Mouse (Mus musculus) WW6 (cell line): ENCODE measurements at regions not wholly inside any gene's neighbourhood (a gene's known extent, or its start where the extent isn't known, plus 50 kb on each side); places are given as distances from the start of the nearest gene placed in this dataset.

ENCODE experiments used
- DNase-seq: peaks from one replicate; pipeline ENCODE4 v3.0.0-alpha.2; 2013; ENCODE audit warnings: low read depth, low spot score

- DNase-seq, result no peak
Measured at GRCm38 (mm10) chr16:93018766-93019165, 192.8 kb upstream of the Runx1 start.

GRCm38 (mm10) chr16:93017025-93017424 lies 191.1 kb upstream of the Runx1 start:
- DNase-seq, result no peak

DNA sequence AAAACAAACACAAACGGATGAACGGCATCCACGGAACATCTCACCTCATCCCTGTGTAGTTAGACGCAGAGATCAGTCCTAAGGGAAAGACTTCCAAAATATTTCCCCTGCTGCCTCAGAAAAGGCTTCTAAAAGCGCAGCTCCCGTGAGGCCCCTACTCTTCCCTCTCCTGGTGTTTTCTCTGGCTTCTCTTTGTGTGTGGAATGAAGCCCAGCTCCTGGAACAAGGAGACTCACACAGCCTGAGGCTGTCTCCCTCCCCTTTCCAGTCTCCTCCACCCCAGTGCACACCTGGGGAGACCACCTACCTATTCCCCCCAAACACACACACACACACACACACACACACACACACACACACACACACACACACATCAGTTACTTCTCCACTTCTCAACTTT lies 189.7 kb upstream of the Runx1 start:
- no peak for DNase-seq

GRCm38 (mm10) chr16:93014991-93015390 lies 189.0 kb upstream of the Runx1 start:
- no peak for DNase-seq

- DNase-seq, result no peak
Measured at GRCm38 (mm10) chr16:93013881-93014280, 187.9 kb upstream of the Runx1 start.

- DNase-seq, result no peak
Measured at GRCm38 (mm10) chr16:93013256-93013655, 187.3 kb upstream of the Runx1 start.

DNA sequence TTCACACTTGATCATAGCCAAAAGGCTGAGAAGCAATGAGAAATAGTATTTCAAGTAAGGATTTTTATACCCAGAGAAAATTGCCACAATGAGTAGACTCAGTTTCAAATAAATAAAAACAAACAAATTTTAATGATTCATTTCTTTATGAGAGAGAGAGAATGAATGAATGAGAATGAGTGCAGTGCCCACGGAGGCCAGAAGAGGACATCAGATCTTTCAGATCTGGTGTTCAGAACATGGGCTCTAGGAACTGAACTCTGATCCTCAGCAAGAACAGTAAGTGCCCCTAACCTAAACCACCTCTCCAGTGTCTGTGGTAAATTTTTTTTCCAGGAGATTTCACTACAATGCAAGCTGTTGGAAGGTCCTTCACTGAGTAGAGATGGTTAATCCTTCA lies 185.5 kb upstream of the Runx1 start:
- DNase-seq, result no peak

DNA sequence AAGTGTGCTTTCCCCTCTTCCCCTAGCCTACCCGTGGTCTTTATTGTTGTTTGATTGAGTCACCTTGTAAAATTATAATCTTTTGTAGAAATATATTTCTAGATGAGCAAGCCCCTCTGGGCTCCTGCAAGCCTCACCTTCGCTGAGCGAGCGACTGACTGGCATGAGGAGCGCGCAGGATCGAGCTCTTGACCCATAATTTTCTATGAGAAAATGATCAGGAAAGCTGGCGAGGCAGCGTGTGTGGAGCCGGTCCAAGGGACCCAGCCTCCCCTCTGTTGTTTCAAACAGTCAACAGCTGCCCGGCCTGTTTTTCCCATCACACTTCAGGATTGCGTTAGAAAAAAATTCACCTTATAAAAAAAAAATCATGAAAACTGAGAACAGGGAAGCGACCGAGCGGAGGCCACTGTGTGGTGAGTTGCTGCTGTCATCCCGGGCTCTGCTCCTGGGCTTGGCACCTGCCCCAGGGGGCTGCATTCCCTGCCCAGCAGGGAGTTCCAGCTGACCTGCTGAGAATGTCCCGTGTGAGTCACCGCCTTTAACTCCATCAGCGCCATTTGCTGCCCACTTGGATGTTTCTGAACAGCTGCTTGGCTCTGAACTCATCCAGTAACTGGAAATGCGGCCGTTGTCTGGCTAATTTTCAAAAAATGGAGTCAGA lies 180.5 kb upstream of the Runx1 start:
- DNase-seq, result no peak

- DNase-seq, result no peak
Measured at GRCm38 (mm10) chr16:93005470-93005869, 179.5 kb upstream of the Runx1 start.

- DNase-seq, result no peak
Measured at GRCm38 (mm10) chr16:93003830-93004229, 177.9 kb upstream of the Runx1 start.

DNA sequence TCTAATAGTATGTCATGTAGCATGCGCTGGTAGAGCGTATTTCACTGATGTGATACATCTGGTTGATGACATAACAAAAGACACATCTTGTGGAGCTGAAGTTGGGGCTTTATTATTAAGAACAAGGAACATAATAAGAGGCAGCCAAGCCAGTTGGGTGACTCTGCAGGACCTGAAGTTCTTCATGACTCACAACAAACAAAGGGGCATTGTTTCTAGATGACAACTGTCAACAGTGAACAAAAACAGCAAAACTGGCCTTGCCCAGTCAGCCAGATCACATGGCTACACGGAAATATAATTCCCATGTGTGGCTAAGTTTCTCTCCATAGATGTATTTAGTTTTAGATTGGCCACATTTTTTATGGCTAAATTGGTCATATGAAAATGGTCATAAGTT lies 172.7 kb upstream of the Runx1 start:
- DNase-seq, result no peak

DNA sequence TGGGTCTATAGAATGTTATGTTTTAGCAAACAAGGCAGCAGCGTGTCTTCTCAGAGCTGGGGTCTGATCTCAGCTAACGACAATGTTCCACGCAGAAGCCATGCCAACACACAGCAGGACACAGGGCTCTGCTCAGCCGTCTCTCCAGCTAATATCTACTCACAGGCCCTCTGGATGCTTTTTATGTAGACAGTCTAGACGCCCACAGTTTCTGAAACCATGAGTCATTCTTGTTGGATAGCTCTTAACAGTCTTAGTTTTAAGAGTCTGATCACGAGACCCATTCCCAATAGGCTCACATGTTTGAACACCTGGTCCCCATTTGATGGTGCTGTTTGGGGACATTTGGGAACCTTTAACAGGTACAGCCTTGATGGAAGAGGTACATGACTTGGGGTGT lies 171.7 kb upstream of the Runx1 start:
- no peak for DNase-seq

DNA sequence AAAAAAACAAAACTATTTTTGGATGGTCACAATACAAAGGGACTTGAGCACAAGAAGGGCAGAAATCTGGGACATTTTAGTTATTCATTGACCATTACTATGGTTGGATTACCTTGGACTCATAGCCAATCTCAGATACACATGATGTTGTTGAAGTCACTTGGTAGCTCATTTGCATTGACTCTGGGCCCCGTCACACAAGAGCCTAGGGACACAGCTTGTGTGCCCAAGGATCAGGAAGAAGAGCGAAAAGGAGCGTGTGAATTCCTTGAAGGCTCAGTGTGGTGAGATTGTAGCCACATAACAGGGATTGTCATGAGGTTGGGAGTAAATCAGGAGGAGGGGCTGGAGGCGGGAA lies 170.0 kb upstream of the Runx1 start:
- no peak for DNase-seq

DNA sequence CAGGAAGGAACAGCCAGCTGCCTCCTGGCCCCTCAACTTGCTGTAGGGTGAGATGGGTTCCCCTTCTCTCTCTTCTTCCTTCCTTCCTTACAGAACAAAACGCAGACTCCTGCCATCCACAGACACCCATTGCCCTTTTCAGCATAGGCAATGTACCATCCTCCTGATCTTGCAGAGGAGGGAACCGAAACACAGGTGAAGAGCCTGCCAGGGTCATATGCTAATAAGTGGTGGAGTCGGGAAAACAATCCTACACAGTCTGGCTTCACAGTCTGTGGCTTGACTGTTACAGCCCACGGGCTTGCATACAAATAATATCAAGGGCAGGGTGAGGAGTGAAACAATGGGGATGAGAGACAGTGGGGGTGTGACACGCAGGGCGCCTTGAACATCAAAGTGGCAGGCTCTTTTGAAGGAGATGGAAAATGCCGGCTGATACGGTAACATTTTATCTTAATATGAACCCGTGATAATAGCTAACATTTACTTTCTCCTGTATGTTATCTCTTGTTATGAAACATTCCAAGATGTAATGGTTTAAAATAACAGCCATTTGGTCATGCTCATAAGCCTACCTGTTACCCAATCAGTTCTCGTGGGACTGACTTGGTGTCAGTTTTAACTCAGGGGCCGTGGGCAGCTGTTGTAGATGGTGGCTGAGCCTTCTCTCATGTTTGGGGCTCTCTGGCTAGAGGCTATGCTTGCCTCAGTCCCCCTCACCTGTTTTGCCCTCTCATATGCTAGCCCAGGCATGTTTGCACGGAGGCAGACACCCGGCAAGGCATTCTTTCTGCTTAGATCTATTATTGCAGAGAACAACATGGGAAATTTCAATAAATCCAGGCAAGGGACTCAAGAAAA lies 169.4 kb upstream of the Runx1 start:
- DNase-seq, result no peak

DNA sequence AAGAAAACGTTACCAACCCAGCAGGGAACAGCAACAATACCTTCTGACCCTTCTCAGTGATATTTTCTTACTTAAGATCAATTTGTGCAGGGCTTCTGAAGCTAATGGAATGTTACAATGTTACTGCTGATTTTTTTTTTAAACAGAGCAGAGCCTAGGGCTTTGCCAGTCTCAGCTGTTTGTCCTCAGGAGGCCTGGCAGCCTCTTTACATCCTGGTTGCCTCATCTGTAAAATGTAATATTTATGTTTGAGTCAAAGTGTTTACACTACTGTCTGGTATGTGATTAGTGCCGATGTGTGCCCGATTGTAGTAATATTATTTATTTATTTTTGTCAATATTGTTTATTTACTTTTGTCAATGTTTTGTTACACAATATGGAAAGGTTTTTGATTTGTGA lies 166.9 kb upstream of the Runx1 start:
- no peak for DNase-seq

DNA sequence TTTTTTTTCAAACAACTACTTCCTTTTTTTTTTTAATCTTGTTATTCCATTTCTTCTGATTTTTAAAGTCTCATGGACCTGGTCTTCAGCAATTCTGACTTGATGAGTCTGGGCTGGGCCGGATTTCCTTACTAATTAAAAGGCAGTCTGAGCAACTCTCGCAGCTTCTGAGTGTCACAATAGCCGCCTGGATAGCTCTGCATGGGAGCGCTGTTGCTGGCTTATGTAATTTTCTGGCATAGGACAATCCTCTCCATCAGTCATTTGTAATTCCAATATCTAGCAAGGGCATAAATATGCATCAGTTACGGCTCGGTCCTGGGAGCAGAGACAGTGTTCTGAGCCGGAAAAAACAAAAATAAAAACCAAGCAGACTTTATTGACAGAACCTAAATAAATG lies 165.5 kb upstream of the Runx1 start:
- DNase-seq, result no peak

- no peak for DNase-seq
Measured at GRCm38 (mm10) chr16:92988416-92988815, 162.5 kb upstream of the Runx1 start.

GRCm38 (mm10) chr16:92988000-92988399 lies 162.1 kb upstream of the Runx1 start:
- DNase-seq, result no peak

DNA sequence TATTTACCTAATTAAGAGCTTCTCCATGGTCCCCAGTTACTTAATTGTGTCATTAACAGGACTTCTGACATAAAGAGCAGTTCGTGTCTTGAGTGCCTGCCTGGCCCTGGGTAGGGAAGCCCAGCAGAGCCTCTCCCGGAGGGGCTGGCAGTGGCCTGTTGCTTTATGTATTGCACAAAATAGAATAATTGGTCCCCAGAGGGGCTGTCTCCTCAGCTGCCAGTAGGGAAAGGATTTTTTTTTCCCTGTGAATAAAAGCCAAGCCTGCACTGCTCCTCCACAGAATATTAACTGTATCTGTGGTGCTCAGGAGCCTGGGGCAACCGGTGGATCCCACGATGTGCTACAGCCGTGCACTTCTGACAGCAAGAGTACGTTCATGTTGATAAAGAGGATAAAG lies 159.8 kb upstream of the Runx1 start:
- no peak for DNase-seq

- DNase-seq, result no peak
Measured at GRCm38 (mm10) chr16:92982934-92983333, 157.0 kb upstream of the Runx1 start.

DNA sequence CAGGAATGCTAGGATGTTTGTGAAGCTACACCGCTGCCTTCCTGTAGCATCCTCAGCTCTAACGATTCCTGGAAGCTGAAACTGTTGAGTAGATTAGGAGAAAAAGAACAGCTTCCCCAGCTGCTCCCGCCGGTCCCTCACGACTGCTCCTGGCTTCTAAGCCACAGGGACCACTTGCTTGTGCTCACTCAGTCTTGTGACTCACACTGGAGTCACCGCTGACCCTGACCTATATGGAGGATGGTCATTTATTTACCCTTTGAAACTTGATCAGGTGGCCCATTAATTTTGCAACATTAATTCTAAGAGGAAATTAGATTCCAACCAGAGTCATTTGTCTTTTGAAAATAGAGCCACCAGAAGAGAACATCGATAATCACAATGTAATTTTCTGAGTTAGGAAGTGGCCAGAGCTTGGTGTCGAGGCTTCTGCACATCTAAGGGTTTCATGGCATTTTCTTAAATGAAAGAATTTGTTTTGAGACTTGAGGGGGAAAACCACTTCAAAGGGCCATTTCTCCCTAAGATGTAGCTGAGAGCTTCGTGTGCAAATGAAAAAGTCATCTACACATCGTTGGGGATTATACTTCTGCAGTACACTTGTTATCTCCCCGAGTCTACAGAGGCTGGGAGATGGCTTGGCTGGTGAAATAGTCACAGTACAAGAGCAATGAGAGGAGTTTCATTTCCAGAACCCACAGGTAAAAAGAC lies 153.8 kb upstream of the Runx1 start:
- DNase-seq, result no peak

DNA sequence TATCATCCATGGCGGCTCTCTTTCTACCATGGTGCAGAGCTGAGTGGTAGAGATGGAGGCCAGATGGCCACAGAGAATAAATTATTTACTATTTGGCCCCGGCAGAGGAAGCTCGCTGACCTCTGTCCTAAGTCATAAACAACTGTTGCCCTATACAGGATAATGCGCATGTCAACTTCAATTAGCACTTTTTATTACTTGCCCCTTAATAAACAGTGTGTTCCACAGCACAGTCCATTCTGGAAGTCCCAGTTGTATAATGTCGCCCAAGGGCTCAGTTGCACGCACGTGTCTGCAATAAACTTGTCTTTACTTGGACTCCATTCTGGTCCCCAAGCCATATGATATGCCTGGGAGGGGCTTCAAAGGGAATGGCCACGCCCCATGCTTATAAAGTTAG lies 150.1 kb upstream of the Runx1 start:
- no peak for DNase-seq

GRCm38 (mm10) chr16:92975090-92975489 lies 149.1 kb upstream of the Runx1 start:
- no peak for DNase-seq
